Mouse (Mus musculus): Measurements from ENCODE around the gene Tnni1.
A peak's percentile ranks its signal among the peaks of the same experiment; 100 is the strongest.

The Tnni1 gene

GRCm38 (mm10) chr1:135778780-135779535, at the start of gene Tnni1:
Gene Tnni1, plus strand, starts transcription at chr1:135779434.
- DNase-seq (ENCODE audit: inconsistent ontology term): peak; percentile 69

- DNase-seq (ENCODE audit: inconsistent ontology term): no peak
Observed at GRCm38 (mm10) chr1:135729821-135730220, 49.4 kb upstream of the Tnni1 start.

GRCm38 (mm10) chr1:135730296-135730695, 48.9 kb upstream of the Tnni1 start:
- DNase-seq (ENCODE audit: inconsistent ontology term): no peak

GRCm38 (mm10) chr1:135731393-135731792, 47.8 kb upstream of the Tnni1 start:
- DNase-seq (ENCODE audit: inconsistent ontology term): no peak

- peak; percentile 72 for DNase-seq (ENCODE audit: inconsistent ontology term)
Observed at GRCm38 (mm10) chr1:135731897-135732684, 47.1 kb upstream of the Tnni1 start.

- peak; percentile 71 for DNase-seq (ENCODE audit: inconsistent ontology term)
Observed at GRCm38 (mm10) chr1:135734225-135734937, 44.9 kb upstream of the Tnni1 start.

GRCm38 (mm10) chr1:135735460-135735859, 43.8 kb upstream of the Tnni1 start:
- DNase-seq (ENCODE audit: inconsistent ontology term): no peak

- no peak for DNase-seq (ENCODE audit: inconsistent ontology term)
Observed at GRCm38 (mm10) chr1:135744987-135745386, 34.2 kb upstream of the Tnni1 start.

- DNase-seq (ENCODE audit: inconsistent ontology term): no peak
Observed at GRCm38 (mm10) chr1:135746248-135746647, 33.0 kb upstream of the Tnni1 start.

GRCm38 (mm10) chr1:135752737-135753348, 26.4 kb upstream of the Tnni1 start:
- peak; percentile 92 for DNase-seq (ENCODE audit: inconsistent ontology term)

- no peak for DNase-seq (ENCODE audit: inconsistent ontology term)
Observed at GRCm38 (mm10) chr1:135755287-135755686, 23.9 kb upstream of the Tnni1 start.

- no peak for DNase-seq (ENCODE audit: inconsistent ontology term)
Observed at GRCm38 (mm10) chr1:135755913-135756312, 23.3 kb upstream of the Tnni1 start.

GRCm38 (mm10) chr1:135757287-135757686, 21.9 kb upstream of the Tnni1 start:
- DNase-seq (ENCODE audit: inconsistent ontology term): no peak

GRCm38 (mm10) chr1:135759685-135760084, 19.5 kb upstream of the Tnni1 start:
- peak; percentile 95 for DNase-seq (ENCODE audit: inconsistent ontology term)

GRCm38 (mm10) chr1:135760216-135760615, 19.0 kb upstream of the Tnni1 start:
- DNase-seq (ENCODE audit: inconsistent ontology term): peak; percentile 60

- no peak for DNase-seq (ENCODE audit: inconsistent ontology term)
Observed at GRCm38 (mm10) chr1:135761728-135762127, 17.5 kb upstream of the Tnni1 start.

- DNase-seq (ENCODE audit: inconsistent ontology term): no peak
Observed at GRCm38 (mm10) chr1:135763503-135764205, 15.6 kb upstream of the Tnni1 start.

- DNase-seq (ENCODE audit: inconsistent ontology term): peak; percentile 53
Observed at GRCm38 (mm10) chr1:135764206-135764528, 15.1 kb upstream of the Tnni1 start.

- DNase-seq (ENCODE audit: inconsistent ontology term): peak; percentile 95
Observed at GRCm38 (mm10) chr1:135765645-135766591, 13.3 kb upstream of the Tnni1 start, which contains the start of gene Phlda3. Gene Phlda3, plus strand, starts transcription at chr1:135766119.

Measured in Muller cell, postnatal 12 days (primary cell).